Mouse (Mus musculus) kidney, postnatal 25 days (tissue): ENCODE data around the gene Zeb2.

ENCODE experiments used
- DNase-seq, 2 experiments: peaks; one replicate each; pipeline ENCODE4 v3.0.0; 2021; ENCODE audit warnings: mixed read lengths in 2 of 2

The Zeb2 gene

GRCm38 (mm10) chr2:45096638-45097247 lies 20.5 kb downstream of the Zeb2 start:
- no peak for DNase-seq

- DNase-seq: no peak
These were observed 21.4 kb downstream of the Zeb2 start for GRCm38 (mm10) chr2:45095825-45096224.

- no peak for DNase-seq
These were observed 22.7 kb downstream of the Zeb2 start for GRCm38 (mm10) chr2:45094371-45094967.

DNA sequence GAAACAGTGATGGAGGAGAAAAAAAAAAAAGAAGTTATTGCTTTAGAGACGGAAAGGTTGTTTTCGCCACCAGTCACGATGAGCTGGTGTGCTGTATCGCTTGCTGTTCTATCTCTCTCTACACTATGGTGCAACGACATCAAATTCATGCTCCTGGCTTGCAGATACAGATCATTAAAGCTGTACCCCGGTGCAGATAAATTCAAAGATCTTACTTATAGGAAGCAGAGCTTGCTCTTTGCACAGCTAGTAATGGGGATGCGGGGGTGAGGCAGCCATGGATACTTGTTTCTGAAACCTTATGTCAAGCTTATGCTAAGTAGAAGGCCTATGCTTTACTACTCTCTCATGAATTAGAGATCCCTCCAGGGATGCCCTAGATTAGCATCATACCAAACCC lies 23.7 kb downstream of the Zeb2 start:
- no peak for DNase-seq

DNA sequence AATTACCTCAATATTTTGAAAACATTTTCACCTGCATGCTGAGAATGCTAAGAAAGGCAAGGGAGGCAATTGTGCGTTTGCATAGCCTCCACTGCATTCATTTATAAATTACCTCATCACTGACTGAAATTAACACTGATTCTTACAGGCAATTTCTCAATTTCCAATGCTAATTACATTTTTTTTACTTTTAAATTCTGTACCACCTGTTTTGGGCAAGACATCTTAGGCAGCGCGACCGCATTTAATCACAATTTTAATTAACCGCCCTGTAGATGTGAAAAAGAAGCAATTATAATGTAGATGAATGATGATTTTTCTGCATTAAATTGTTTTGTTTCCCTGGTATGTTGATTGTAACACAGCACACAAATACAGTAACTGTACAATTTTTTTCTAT lies 24.5 kb downstream of the Zeb2 start:
- no peak for DNase-seq

GRCm38 (mm10) chr2:45090529-45091297 lies 26.5 kb downstream of the Zeb2 start:
- no peak for DNase-seq

DNA sequence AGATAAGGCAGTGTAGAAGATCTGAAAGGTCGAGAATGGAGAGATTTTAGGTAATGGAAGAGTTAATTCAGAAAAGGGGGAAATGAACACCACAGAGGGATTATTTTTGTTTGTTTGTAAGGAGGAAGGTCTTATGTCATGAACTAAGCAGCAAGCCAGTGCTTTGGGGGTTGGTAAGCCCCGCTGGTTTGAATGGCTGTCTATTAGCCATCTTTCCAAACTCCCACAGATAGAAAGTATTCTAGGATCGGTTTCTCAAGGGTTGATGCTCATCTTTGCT lies 28.0 kb downstream of the Zeb2 start:
- DNase-seq: no peak

DNA sequence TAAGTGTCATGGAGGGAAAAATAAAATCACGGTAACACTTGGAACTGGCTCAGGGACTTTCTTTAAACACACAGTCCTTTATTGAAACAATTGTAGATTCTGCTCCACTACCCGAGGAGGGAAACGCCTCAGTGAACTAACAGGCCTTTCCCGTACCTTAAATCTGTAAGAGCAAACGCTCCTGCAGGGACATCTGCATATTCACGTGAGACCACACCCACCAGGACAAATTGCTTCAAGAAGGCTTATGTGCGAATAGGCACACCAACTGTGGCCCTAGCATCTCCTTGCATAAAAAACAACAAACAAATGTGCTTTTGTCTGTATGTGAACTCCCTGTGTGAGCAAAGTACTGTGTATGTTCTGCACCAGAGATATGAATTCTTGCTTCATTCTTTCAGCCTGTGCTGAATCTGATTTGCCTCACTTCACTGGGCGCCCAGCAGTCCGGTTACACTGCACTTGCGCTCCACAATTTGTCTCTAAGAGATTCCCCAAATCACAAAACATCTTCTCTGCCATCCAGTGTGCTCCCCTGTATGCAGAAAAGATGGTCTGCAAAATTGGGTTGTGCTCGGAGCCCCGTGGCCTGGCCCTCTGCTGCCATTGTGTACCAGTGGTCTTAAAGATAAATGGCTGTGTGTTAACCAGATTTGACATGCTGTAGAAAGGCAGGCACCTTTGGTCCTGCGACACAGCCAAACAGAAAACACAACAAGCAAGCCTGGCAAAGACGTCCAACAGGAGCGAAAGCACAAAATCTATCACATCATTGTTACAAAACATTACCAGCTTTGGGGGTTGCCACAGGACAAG lies 28.6 kb downstream of the Zeb2 start:
- DNase-seq: no peak

GRCm38 (mm10) chr2:45087208-45087607 lies 30.0 kb downstream of the Zeb2 start:
- DNase-seq: no peak

DNA sequence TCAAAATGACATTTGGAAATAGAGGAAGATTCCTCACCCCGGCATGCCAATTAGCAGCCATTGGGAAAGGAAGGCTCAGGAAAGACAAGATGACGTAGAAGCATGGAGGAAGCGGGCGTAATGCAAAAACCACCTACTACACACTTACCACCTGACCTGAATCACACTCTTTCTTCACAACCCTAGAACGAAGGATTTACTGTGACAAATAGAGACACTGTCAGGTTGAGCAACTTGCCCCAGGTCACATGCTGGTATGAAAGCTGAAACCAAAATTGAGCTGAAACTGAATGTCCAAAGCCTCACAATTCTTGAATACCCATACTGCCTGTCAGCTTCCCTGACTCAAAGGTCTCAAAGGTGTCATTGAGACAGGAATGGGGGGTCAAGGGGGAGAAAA lies 31.5 kb downstream of the Zeb2 start:
- DNase-seq: no peak

DNA sequence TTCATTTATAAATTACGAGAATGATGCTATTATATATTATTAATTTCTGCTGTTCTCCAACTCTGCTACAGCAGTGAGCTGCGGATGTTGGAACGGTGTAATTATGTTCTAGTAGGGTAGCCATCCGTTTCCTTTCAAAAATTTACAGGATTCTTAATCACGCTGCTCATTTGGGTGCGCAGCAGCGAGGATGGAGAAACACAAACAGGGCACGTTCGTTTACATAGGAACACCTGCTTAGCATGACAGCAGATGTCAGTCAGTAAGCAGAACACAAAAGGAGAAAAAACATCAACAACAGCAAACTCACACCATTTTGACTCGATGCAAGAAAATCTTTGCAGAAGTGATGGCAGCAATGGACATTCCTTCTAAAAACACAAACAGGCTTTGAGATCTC lies 34.2 kb downstream of the Zeb2 start:
- no peak for DNase-seq

GRCm38 (mm10) chr2:45081559-45081958 lies 35.6 kb downstream of the Zeb2 start:
- no peak for DNase-seq

DNA sequence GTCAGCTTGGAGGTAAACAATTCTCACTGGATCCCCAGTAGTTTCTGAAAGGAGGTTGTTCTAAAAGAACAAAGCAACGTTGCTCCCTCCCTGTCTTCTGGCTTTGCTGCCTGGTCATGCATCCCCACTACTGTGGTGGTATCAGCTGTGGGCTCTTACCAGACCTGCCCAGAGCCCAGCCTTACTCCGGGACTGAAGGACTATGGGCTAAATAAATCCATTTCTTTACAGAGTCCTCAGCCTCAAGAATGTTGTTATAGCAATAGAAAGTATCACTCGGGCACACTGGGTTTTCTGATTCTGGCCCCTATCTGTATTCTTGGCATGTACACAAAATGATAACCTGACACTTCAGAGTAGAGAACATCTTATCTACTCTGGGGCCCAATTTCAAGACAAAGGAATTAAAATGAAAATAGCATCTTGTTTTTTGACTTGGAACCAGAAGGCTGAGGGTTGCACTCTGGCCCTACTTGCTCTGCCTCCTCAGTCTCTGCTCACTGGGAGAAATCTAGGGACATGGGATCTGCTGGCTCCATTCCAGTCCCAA lies 39.2 kb downstream of the Zeb2 start:
- DNase-seq: no peak

DNA sequence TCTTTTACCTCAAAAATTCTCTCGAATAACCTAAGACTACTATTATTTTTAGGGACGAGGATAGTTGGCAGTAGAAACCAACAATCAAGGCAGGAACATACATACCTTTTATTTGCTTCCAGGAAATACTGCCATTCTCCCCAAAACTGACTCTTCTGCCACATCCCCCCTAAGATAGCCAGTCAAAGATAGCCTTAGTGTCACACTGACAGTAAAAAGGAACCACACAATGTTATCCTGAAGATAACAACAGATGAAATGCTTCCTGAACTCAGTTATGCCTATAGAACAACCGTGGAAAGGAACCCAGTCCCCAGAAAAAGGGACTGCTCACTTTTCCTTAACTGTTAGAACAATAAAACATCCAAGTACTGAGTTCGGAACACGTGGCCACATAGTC lies 39.8 kb downstream of the Zeb2 start:
- DNase-seq: no peak

- DNase-seq: no peak
These were observed 44.2 kb downstream of the Zeb2 start for GRCm38 (mm10) chr2:45073025-45073424.

DNA sequence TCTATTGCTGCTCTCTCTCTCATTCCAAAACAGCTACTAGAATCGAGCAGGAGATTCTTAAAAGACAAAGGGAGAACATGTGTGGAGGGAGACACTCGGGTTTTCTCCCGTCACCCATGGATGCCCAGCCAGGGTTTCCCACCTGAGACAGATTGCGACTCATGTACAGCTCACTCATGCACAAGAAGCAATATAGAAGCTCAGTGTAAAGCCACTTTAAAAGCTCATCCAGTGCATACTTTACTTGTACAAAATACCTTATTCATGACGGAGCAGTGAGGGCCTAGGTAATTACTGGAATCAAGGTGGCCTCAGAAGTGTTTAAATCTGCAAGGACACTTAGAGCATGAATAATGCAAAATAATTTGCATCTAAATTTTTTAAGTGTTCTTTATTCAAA lies 45.9 kb downstream of the Zeb2 start:
- no peak for DNase-seq

DNA sequence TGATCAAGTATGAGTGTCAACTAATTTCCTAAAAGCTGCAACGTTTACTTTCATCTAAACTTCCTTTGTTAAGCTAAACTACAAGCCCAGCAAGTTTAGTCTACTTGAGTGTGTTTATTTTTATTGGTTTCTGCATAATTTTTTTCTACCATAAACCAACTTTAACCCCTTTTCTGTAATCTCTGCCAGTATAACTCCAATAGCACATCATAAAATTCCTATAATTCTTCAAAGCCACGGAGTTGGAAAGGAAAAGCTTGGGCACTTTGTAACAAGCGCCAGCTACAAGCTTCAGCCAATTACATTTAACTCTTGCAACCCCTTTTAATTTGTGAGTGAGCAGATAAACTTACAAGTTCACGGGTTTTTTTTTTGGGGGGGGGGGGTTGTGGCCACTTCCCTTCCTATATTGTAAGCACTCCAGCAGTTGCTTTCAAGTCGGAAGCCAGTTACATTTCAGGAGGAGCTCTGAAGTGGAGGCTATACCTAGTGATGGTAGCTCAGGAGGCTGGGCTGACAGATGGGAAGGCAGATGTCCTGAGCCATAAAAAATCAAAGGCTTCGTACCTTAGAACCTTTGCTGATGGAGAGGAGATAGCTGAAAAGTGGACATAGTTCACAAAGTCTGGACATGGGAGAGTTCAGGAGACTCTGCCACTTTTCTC lies 46.5 kb downstream of the Zeb2 start:
- no peak for DNase-seq

DNA sequence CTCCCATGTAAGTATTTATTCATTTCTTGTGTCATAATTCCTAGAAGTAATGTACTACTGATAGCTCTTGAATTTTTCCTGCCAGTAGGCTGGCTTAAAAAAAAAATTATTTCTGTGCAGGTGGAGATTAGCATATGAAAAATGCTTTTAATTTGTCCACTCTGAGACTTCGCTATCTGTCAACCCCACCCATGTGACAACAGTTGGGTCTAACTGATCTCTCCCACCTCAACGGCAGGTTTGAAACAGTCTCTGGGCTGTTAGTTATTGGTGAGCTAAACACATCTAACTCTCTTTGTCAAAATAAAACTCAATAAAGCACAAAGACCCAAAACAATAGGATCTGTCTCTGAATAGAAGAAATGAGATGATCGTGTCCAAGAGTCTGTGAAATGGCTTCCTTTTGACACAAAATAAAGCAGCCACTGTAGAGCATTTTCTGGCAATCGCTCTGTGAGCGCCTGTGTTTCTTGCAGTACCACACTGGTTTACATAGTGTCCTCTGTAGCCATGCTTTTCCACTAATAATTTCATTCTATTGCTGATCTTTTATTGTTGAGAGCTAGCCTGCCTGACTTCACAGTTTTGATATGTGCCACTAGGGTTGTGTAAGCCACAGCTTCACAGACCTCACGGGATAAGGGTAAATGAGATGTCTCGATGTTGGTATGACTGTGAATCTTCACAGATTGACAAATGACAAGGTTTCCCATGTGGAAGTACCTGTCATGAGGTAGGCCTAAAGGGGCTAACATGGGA lies 48.2 kb downstream of the Zeb2 start:
- no peak for DNase-seq

DNA sequence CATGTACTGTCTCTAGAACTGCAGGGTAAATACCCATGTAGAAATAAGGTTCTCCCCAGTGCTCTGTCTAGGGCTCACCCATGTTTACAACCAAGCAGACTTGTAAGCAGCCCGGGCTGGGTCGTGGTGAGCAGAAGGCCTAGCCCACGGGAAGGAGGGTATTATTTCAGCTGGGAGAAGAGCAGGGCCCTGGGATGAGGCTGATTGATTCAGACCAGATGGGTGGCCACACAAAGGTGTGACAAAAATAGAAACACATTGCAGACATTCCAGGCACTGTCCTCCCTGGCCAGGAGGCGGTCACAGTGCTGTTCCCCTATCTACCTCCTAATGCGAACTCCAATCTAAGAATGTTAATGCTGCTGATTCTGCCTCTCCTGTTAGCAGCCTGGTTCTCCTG lies 50.1 kb downstream of the Zeb2 start:
- no peak for DNase-seq

GRCm38 (mm10) chr2:45063300-45063890 lies 53.8 kb downstream of the Zeb2 start:
- no peak for DNase-seq

GRCm38 (mm10) chr2:45062136-45062535 lies 55.1 kb downstream of the Zeb2 start:
- DNase-seq: no peak

- DNase-seq: no peak
These were observed 56.4 kb downstream of the Zeb2 start for GRCm38 (mm10) chr2:45060768-45061167.
